ENCODE assay signal across 9 mouse cellular contexts in the genomic region with DNA sequence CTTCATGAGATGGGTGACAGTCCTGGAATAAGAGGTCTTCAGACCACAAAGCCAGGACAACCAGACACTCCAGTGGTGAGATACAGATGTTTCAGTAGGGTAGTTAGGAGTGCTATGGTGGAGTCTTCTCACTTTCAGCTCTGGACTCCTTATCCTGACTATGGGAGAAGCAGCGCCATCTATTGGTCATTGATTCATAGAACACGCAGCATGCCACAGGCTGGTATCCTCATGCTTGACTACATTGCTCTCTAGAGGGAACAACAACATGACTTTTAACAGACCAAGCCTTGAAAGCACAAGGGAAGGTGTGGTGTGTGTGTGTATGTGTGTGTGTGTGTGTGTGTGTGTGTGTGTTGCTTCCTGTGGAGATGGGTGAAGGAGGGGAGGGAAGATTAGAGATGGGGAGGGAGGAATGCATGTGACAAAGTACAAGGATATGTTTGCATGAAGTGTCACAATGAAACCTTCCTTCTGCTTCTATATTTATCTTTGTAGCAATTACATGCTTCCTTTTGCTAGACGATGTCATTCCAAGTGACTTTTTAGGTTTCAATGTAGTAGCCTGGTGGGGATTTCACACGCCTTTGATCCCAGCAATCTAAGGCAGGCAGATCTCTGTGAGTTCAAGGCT. TPM values are rescaled to one million over a fixed set of nuclear protein-coding genes. Genes with fewer than 3 reads are reported as not detected.
A peak's percentile ranks its signal among the peaks of the same experiment; 100 is the strongest.
DNase-seq lines count a peak whose midpoint lies in the region; ATAC-seq lines count a peak whose summit lies in the region.
"Had no signal": no experiment of that assay in that cellular context is flagged by ENCODE, and none has a peak within 500 bp of the region (broad histone marks: within the 10 kb centered on the region; RNA-seq: fewer than 3 reads in every experiment).

No protein-coding gene starts in this region.

- H3K27me3 ChIP-seq in stomach, embryonic 14.5 days (ENCODE audit: control insufficient read depth, insufficient read depth, low read length), result no peaks in the 10 kb centered on the region
- H3K27me3 ChIP-seq: limb, embryonic 15.5 days had no signal

- WGBS in stomach, embryonic 14.5 days, result 31% methylated on average over 4 of the region's 4 CpGs

- H3K4me2 ChIP-seq in stomach, embryonic 14.5 days (replicated peaks; ENCODE audit: low read depth, low read length), result no peak overlapping the region
- H3K4me2 ChIP-seq: limb, embryonic 15.5 days had no signal

- no peak overlapping the region for H3K27ac ChIP-seq in stomach, embryonic 14.5 days (ENCODE audit: low read length)
- H3K27ac ChIP-seq: limb, embryonic 15.5 days had no signal

- no peaks in the 10 kb centered on the region for H3K36me3 ChIP-seq in stomach, embryonic 14.5 days (ENCODE audit: control insufficient read depth, insufficient read depth, low read length)

- peak; percentile 30 for DNase-seq in gastrocnemius, adult 18-20 months (ENCODE audit: low spot score)
- DNase-seq in gastrocnemius, adult 8-10 months (ENCODE audit: low spot score in 2 of 2), result no peak
- DNase-seq in WW6 (ENCODE audit: low read depth, low spot score), result peak; percentile 28
- peak; percentile 91 for DNase-seq in embryo, embryonic 10 days (ENCODE audit: low spot score)
- peak; percentile 66 for DNase-seq in heart, postnatal 4 days
- peak; percentile 72 for DNase-seq in layer of hippocampus, adult 9-10 months (ENCODE audit: low spot score)
- peak; percentile 75 for DNase-seq in lung, postnatal 14 days

- H3K4me1 ChIP-seq in stomach, embryonic 14.5 days (ENCODE audit: control insufficient read depth, insufficient read depth, low read length), result peaks cover 8% of the 10 kb centered on the region

- H3K9me3 ChIP-seq in stomach, embryonic 14.5 days (ENCODE audit: control insufficient read depth, low read depth, low read length), result no peaks in the 10 kb centered on the region
- H3K9me3 ChIP-seq: limb, embryonic 15.5 days had no signal

- no peak overlapping the region for H3K9ac ChIP-seq in stomach, embryonic 14.5 days (replicated peaks; ENCODE audit: low read depth, low read length)
- H3K9ac ChIP-seq: limb, embryonic 15.5 days had no signal

- no peak overlapping the region for H3K4me3 ChIP-seq in stomach, embryonic 14.5 days (ENCODE audit: low read depth, low read length)
- H3K4me3 ChIP-seq: limb, embryonic 15.5 days had no signal

- ATAC-seq in stomach, embryonic 14.5 days (ENCODE audit: insufficient number of reproducible peaks, insufficient read depth, low FRiP score, low read depth), result peak; percentile 59; the same call in 1 of the 2 replicates

RNA-seq across cellular contexts. Expression of a gene that starts 49.0 kb away (rescaled TPM):
- total RNA-seq in gastrocnemius, adult 18-20 months (2021), result 1 to 10 TPM; 2.1 to 2.6 TPM
- total RNA-seq in gastrocnemius, adult 8-10 months (2022), result 1 to 10 TPM; 2.1 to 3.9 (median 3.0) TPM
- 1 to 10 TPM; 5.1 to 6.1 TPM for total RNA-seq in heart, postnatal 4 days (2021)
- 13.0 and 15.2 TPM in 2 replicates for polyA plus RNA-seq in stomach, embryonic 14.5 days (2014; fragmentation: Nextera tagmentation; extraction: Ambion mirVana)

Comparison
In these comparisons a context has a peak if more than half of its experiments do, and no peak if none do; other contexts are left out.
1. DNase-seq: peak in gastrocnemius, adult 18-20 months (single experiment), WW6 (single experiment), embryo, embryonic 10 days (single experiment), heart, postnatal 4 days (single experiment), layer of hippocampus, adult 9-10 months (single experiment) and lung, postnatal 14 days (single experiment); none in gastrocnemius, adult 8-10 months (0 of 2).